In genomic region chr4:58423276-58423930, GRCm38 (mm10) we compare ENCODE assay signal across 12 mouse cellular contexts.
DNase-seq lines count a peak whose midpoint lies in the region; ATAC-seq and TF ChIP-seq lines count a peak whose summit lies in the region.
"Had no signal": no experiment of that assay in that cellular context is flagged by ENCODE, and none has a peak within 500 bp of the region (broad histone marks: within the 10 kb centered on the region; RNA-seq: fewer than 3 reads in every experiment).

No protein-coding gene starts in this region.

- peaks cover 4% of the 10 kb centered on the region; the same call in 1 of the 2 replicates for H3K4me1 ChIP-seq in heart, embryonic 12.5 days (replicated peaks)
- H3K4me1 ChIP-seq in heart, embryonic 10.5 days: no peaks in the 10 kb centered on the region
- no peaks in the 10 kb centered on the region for H3K4me1 ChIP-seq in midbrain, postnatal 0 days (ENCODE audit: insufficient read depth, low read length)
- H3K4me1 ChIP-seq in midbrain, embryonic 15.5 days: no peaks in the 10 kb centered on the region
- no peaks in the 10 kb centered on the region for H3K4me1 ChIP-seq in forebrain, postnatal 0 days (ENCODE audit: insufficient read depth)
- H3K4me1 ChIP-seq: limb, embryonic 13.5 days; midbrain, embryonic 12.5 days; neural tube, embryonic 13.5 days had no signal

- no peak overlapping the region for H3K4me3 ChIP-seq in heart, embryonic 12.5 days
- no peak overlapping the region for H3K4me3 ChIP-seq in heart, embryonic 10.5 days
- H3K4me3 ChIP-seq in midbrain, postnatal 0 days (ENCODE audit: low read depth, low read length): no peak overlapping the region
- H3K4me3 ChIP-seq in midbrain, embryonic 15.5 days: no peak overlapping the region
- H3K4me3 ChIP-seq in forebrain, postnatal 0 days (ENCODE audit: low read depth, low read length): no peak overlapping the region
- H3K4me3 ChIP-seq: limb, embryonic 13.5 days; midbrain, embryonic 12.5 days; neural tube, embryonic 13.5 days had no signal

- DNase-seq in heart, embryonic 10.5 days (ENCODE audit: low spot score): no peak
- DNase-seq in midbrain, postnatal 0 days (ENCODE audit: low spot score): peak; percentile 6
- DNase-seq in forebrain, postnatal 0 days: peak; percentile 55
- no peak for DNase-seq in adrenal gland, postnatal 36 days
- no peak for DNase-seq in right cerebral cortex, postnatal 36 days (ENCODE audit: low spot score in 2 of 2)
- DNase-seq: gastrocnemius, postnatal 36 days; right cerebral cortex, postnatal 25 days had no signal

- TF ChIP-seq CTCF in midbrain, postnatal 0 days (IDR thresholded peaks at IDR 0.05): no peak
- TF ChIP-seq CTCF in forebrain, postnatal 0 days (IDR thresholded peaks at IDR 0.05; ENCODE audit: low read depth): no peak

- WGBS in heart, embryonic 12.5 days: 34% methylated on average over 9 of the region's 9 CpGs
- 37% methylated on average over 9 of the region's 9 CpGs for WGBS in heart, embryonic 10.5 days
- WGBS in midbrain, postnatal 0 days: 77% methylated on average over 9 of the region's 9 CpGs
- 81% methylated on average over 9 of the region's 9 CpGs for WGBS in midbrain, embryonic 15.5 days
- WGBS in forebrain, postnatal 0 days: 58% methylated on average over 9 of the region's 9 CpGs

- H3K9me3 ChIP-seq in heart, embryonic 12.5 days (replicated peaks): 0 out of 2 replicates have a peak, but pooled peaks cover 3% of the 10 kb centered on the region
- H3K9me3 ChIP-seq in heart, embryonic 10.5 days: no peaks in the 10 kb centered on the region
- no peaks in the 10 kb centered on the region for H3K9me3 ChIP-seq in midbrain, postnatal 0 days (ENCODE audit: low read length)
- no peaks in the 10 kb centered on the region for H3K9me3 ChIP-seq in midbrain, embryonic 15.5 days
- no peaks in the 10 kb centered on the region for H3K9me3 ChIP-seq in forebrain, postnatal 0 days (ENCODE audit: low read length)
- H3K9me3 ChIP-seq: limb, embryonic 13.5 days; midbrain, embryonic 12.5 days; neural tube, embryonic 13.5 days had no signal

- no peak overlapping the region for H3K27ac ChIP-seq in heart, embryonic 12.5 days (ENCODE audit: poor library complexity, severe bottlenecking)
- no peak overlapping the region for H3K27ac ChIP-seq in heart, embryonic 10.5 days
- H3K27ac ChIP-seq in midbrain, postnatal 0 days (ENCODE audit: low read depth, low read length): no peak overlapping the region
- no peak overlapping the region for H3K27ac ChIP-seq in midbrain, embryonic 15.5 days
- no peak overlapping the region for H3K27ac ChIP-seq in forebrain, postnatal 0 days (ENCODE audit: low read depth, low read length)
- H3K27ac ChIP-seq: limb, embryonic 13.5 days; midbrain, embryonic 12.5 days; neural tube, embryonic 13.5 days had no signal

- H3K9ac ChIP-seq in heart, embryonic 12.5 days: no peak overlapping the region
- no peak overlapping the region for H3K9ac ChIP-seq in midbrain, postnatal 0 days (replicated peaks; ENCODE audit: low read length, poor library complexity, severe bottlenecking)
- no peak overlapping the region for H3K9ac ChIP-seq in midbrain, embryonic 15.5 days
- H3K9ac ChIP-seq in forebrain, postnatal 0 days: no peak overlapping the region
- H3K9ac ChIP-seq: limb, embryonic 13.5 days; midbrain, embryonic 12.5 days; neural tube, embryonic 13.5 days had no signal

- ATAC-seq in heart, embryonic 12.5 days (ENCODE audit: insufficient number of reproducible peaks, low FRiP score): no peak
- ATAC-seq in midbrain, postnatal 0 days (ENCODE audit: low FRiP score): no peak
- no peak for ATAC-seq in midbrain, embryonic 15.5 days (replicated peaks)
- ATAC-seq in forebrain, postnatal 0 days: peak; percentile 54; the same call in 1 of the 2 replicates

- no peaks in the 10 kb centered on the region for H3K36me3 ChIP-seq in heart, embryonic 12.5 days
- no peaks in the 10 kb centered on the region for H3K36me3 ChIP-seq in heart, embryonic 10.5 days
- H3K36me3 ChIP-seq in midbrain, postnatal 0 days (ENCODE audit: insufficient read depth, low read length): no peaks in the 10 kb centered on the region
- no peaks in the 10 kb centered on the region for H3K36me3 ChIP-seq in midbrain, embryonic 15.5 days (replicated peaks)
- H3K36me3 ChIP-seq in forebrain, postnatal 0 days (ENCODE audit: insufficient read depth): no peaks in the 10 kb centered on the region
- H3K36me3 ChIP-seq: limb, embryonic 13.5 days; midbrain, embryonic 12.5 days; neural tube, embryonic 13.5 days had no signal

- 0 out of 2 replicates have a peak overlapping the region, but pooled peaks have one; percentile 4 for H3K4me2 ChIP-seq in heart, embryonic 12.5 days
- no peak overlapping the region for H3K4me2 ChIP-seq in midbrain, postnatal 0 days (ENCODE audit: low read depth, low read length, poor library complexity, severe bottlenecking)
- H3K4me2 ChIP-seq in midbrain, embryonic 15.5 days: no peak overlapping the region
- no peak overlapping the region for H3K4me2 ChIP-seq in forebrain, postnatal 0 days (ENCODE audit: low read depth)
- H3K4me2 ChIP-seq: limb, embryonic 13.5 days; midbrain, embryonic 12.5 days; neural tube, embryonic 13.5 days had no signal

- H3K27me3 ChIP-seq in heart, embryonic 12.5 days (replicated peaks): no peaks in the 10 kb centered on the region
- no peaks in the 10 kb centered on the region for H3K27me3 ChIP-seq in heart, embryonic 10.5 days (ENCODE audit: insufficient read depth, poor library complexity, severe bottlenecking)
- no peaks in the 10 kb centered on the region for H3K27me3 ChIP-seq in midbrain, postnatal 0 days (ENCODE audit: insufficient read depth, low read length)
- H3K27me3 ChIP-seq in midbrain, embryonic 15.5 days (replicated peaks): no peaks in the 10 kb centered on the region
- no peaks in the 10 kb centered on the region for H3K27me3 ChIP-seq in forebrain, postnatal 0 days (ENCODE audit: insufficient read depth, low read length)
- H3K27me3 ChIP-seq: limb, embryonic 13.5 days; midbrain, embryonic 12.5 days; neural tube, embryonic 13.5 days had no signal

Comparison
In these comparisons a context has a peak if more than half of its experiments do, and no peak if none do; other contexts are left out.
1. DNase-seq: peak in midbrain, postnatal 0 days (single experiment) and forebrain, postnatal 0 days (single experiment); none in heart, embryonic 10.5 days (single experiment), adrenal gland, postnatal 36 days (0 of 2) and right cerebral cortex, postnatal 36 days (0 of 2).